Mouse (Mus musculus) adrenal gland, adult 2 months (tissue): ENCODE results near the gene Pim1. TPM values are rescaled to one million over a fixed set of nuclear protein-coding genes. Genes with fewer than 3 reads are reported as not detected.
A peak's percentile ranks its signal among the peaks of the same experiment; 100 is the strongest.
"Not testable (repeated sequence)": the region's sequence is repeated elsewhere in the genome, so short reads cannot be mapped to it uniquely, and the experiment has no call there.

Experiments used
- DNase-seq: peaks from one replicate; pipeline ENCODE4 v3.0.0; 2021
- polyA plus RNA-seq: library from polyadenylated mRNA; depleted of rRNA; stranded (reverse); fragments of >200 nt; gene quantifications from 2 replicates; pipeline ENCODE4 v1.2.3, GENCODE M21; 2012
- total RNA-seq, 2 experiments: library from RNA; stranded (reverse); gene quantifications; 2 replicates each; pipeline ENCODE4 v1.2.3; 2021

Gene Pim1
- total and polyA plus RNA-seq, 3 experiments, result 120 to 150 (median 124) TPM

DNA sequence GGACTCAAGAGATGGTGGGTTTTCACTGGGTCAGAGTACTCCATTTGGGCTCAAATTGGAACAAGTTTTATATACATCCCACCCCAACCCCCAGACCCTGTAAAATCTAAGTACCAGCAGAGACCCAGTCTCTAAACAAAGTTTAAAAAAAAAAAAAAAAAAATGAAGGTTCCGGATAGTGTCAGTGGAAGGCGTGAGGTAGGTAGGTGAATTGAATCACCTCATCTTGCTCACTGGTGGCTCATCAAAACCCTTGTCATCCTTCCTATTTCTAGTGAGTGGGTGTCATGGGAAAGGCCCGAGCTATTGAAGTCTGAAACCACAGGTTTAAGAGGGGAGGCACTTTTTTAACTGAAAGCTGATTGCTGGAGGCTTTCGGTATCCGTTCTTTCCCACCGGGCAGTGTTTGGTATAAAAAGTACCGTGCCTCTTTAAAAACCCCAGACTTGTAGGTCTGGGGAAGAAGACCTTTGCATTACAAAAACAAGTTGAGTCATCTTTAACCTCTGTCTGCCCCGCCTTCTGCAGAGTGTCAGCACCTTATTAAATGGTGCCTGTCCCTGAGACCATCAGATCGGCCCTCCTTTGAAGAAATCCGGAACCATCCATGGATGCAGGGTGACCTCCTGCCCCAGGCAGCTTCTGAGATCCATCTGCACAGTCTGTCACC is 3.6 kb downstream of the Pim1 start:
- no peak for DNase-seq

DNA sequence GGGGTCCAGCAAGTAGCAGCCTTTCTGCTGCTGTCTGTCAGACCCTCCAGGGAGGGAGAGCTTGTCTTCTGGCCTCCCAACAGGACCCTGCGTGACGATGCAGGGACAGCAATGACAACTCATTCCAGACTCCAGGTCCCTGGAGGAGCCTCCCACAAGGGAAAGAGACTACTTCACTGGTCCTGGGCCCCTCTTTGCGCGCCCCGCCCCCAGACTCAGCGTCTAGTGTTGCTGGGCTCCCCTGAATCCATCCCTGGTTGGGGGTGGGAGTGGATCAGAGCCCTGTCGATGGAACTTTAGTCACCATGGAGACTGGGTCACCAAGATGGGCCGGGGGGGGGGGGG is 4.2 kb downstream of the Pim1 start:
- DNase-seq, result peak; percentile 58

GRCm38 (mm10) chr17:29496211-29497070 is 5.9 kb downstream of the Pim1 start:
- DNase-seq, result no peak

DNA sequence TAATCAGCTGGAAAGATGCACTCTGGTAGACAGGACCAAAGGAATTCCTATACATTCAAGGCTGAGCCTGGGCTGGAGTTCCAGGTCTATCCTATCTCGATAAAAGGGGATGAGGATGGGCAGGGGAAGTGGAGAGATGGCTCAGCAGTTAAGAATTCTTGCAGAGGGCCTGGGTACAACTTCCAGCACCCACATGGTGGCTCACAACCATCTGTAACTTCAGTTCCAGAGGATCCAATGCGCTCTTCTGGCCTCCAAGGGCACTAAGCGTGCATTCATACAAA is 6.5 kb downstream of the Pim1 start:
- DNase-seq, result no peak

DNA sequence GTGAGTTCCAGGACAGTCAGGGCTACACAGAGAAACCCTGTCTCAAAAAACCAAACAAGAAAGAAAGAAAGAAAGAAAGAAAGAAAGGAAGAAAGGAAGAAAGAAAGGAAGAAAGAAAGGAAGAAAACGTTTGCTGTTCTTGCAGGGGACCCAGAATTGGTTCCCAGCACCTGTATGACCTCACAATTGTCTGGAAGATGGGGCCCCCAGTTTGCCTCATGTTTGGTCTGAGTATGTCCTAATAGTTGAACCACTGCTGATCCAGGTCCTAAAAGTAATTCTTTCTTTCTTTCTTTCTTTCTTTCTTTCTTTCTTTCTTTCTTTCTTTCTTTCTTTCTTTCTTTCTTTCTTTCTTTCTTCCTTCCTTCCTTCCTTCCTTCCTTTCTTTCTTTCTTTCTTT is 6.9 kb downstream of the Pim1 start:
- DNase-seq, result not testable (repeated sequence)

DNA sequence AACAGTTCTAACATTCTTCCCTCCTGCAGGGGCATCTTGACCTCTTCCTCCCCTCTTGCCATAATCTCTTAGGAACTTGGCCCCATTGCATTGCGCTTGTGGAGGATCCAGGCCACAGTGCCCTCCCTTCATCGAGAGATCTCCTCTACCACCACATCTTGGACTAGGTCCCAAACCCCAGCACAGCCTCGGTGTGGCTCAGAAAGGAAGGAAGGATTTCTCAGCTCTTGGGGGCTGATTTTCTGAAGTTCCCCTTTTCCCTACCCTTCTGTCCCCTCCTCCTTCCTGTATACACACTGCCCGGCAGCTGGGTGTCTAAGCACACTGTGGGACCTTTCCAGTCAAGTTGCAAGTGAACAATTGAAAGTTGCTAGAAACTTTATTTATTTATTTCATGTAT is 7.5 kb downstream of the Pim1 start:
- no peak for DNase-seq

- not testable (repeated sequence) for DNase-seq
These were observed 8.4 kb downstream of the Pim1 start for GRCm38 (mm10) chr17:29498952-29499351.

GRCm38 (mm10) chr17:29499511-29499910 is 9.0 kb downstream of the Pim1 start:
- DNase-seq, result no peak

- no peak for DNase-seq
These were observed 9.7 kb downstream of the Pim1 start for GRCm38 (mm10) chr17:29500243-29500740.

DNA sequence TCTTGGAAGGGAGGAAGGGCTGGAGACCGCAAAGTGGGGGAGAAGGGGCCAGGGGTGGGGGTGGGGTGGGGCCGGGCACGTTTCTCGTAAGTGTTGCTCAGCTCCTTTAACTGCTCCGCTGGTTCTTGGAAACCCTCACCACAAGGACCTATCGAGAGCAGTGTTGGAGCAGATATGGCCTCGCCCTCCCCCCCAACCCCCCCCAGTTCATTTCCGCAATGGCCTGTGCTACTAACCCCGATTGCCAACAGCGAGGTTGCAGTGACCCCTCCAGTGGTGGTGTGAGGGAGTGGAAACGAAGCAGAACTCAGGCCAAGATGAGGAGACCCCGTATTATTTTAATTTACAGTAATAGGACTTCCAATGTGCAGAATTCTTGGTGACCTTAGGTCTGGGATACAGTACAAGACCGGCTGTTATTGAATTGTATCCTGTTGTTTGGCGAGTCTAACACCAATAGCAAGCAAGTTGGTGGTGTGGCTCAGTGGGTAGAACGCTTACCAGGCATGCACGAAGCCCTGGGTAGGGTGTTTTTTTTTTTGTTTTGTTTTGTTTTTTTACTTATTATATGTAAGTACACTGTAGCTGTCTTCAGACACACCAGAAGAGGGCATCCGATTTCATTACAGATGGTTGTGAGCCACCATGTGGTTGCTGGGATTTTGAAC is 10.4 kb downstream of the Pim1 start:
- DNase-seq, result no peak

DNA sequence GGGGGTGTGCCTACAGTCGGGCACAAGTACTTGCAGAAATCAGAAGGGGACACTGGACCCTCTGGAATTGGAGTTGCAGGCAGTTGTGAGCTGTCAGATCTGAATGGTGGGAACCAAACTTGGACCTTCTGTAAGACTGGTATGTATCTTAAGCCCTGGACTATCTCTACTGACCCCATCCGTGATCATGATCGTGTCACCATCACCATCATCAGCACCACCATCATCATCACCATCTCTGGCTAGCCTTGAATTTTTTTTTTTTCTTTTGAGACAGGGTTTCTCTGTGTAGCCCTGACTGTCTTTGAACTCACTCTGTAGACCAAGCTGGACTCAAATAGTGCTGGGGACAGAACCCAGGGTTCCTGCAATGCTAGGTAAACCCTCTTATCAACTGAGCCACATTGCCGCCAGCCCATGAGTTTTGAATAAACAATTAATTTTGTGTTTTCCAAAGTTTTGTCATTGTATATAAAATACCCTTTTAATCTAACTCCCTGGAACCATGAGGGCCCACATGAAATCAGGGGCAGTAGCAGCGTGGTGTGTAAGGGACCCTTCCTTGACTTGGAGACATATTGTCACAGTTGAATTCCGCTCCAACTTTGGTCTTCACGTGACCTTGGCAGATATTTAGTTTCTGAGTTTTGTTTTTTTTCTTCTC is 11.6 kb downstream of the Pim1 start:
- no peak for DNase-seq

DNA sequence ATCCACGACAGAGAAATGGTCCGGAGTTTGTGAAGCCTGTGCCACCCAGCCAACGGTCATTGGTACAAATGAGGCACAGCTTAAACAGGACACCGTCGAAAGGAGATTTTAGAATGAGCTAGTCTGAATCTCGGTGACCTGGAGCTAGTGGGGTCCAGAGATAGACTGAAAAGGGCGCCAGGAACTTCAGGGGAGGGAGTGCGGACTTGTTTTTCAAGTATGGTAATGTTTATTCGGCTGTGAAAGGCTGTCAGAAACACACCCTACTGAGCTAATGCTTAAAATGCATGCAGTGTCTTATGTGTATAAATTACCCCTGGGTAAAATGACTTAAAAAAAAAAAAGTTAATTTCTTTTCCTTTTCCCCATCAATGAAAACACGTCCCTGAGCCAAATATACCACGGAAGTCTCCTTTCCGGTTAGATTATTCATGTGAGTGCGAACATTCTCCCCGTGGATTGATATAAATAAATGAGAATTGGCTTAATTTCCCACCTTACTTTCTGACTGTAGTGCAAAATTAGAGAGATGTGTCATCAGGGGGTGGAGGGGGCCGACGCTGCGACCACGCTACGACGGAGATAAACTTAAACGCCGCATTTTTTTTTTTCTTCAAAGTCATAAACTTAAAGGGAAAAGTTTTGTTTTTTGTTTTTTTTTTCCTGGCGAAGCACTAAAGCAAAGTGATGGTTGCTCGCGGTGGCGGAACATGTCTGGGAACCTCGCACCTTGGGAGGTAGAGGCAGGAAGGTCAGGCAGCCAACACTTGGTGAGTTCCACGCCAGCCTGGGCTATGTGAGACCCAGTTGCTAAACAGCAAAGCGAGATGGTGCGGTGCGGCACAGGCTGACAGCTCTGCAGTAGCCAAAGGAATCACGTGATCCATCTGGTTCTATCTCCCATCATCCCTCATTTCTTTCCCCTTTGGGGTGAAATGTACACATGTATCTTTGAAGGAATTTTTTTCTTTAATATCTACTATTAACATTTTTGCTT is 12.4 kb downstream of the Pim1 start:
- DNase-seq, result no peak

DNA sequence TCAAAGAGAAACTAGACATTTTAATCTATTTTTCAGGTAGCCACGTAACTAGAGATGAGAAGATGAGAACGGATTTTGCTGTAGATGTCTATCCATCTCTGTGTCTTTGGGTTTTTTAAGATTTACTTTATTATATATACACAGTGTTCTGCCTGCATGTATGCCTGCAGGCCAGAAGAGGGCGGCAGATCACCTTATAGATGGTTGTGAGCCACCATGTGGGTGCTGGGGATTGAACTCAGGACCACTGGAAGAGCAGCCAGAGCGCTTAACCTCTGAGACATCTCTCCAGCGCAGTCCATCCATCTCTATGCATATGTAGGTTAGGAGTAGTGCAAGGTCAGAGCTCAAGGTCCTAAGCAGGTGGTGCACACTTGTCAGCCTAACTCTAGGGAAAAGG is 13.1 kb downstream of the Pim1 start:
- no peak for DNase-seq

DNA sequence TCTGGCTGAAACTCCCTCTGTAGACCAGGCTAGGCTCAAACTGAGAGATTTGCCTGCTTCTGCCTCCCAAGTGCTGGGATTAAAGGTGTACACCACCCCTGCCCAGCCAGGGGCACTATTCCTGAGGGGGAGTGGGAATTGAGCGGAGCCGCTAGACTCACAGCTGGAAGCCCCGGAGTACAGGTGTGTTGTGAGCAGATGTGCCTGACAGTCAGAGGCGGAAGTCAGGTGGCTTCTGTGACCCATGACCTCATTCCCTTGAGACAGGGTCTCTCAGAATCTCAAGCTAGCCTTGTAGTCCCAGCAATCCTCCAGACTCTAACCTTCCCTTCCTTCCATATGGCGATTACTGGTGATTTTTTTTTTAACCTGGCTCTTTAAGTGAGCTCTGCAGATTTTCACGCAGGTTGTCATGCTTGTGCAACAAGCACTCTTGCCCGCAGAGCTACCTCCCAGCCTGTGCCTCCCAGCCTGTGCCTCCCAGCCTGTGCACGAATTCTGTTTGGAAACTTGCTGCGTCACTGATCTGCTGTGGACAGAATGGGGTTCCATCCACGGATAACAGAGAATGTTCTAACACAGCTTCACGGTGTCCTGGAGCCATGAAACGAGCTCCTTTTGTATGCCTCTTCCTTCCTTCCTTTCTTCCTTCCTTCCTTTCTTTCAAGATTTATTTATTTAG is 18.5 kb downstream of the Pim1 start:
- no peak for DNase-seq

GRCm38 (mm10) chr17:29510691-29511090 is 20.1 kb downstream of the Pim1 start:
- DNase-seq, result no peak

- peak; percentile 80 for DNase-seq
These were observed 22.6 kb downstream of the Pim1 start for GRCm38 (mm10) chr17:29513044-29513730.

- peak; percentile 82 for DNase-seq
These were observed 23.9 kb downstream of the Pim1 start for GRCm38 (mm10) chr17:29514435-29514834.

GRCm38 (mm10) chr17:29518665-29519064 is 28.1 kb downstream of the Pim1 start:
- DNase-seq, result not testable (repeated sequence)

DNA sequence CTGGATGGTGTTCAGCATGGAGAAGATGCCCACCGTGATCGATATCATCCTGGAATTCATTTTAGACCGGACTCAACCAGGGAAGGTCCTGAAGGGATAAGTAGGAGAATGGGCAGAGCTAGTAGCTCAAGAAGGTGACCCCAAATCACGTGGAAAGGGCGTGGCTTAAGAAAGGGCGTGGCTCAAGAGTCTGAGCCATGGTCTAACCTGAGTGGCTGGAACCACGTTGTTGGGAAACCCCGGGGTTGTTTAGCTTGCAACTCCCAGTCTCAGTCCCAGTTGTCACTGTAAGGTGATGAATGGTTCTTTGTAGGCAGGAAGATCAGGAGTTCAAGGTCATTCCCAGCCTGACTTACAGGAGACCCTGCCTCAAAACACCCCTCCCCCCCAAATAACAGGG is 29.2 kb downstream of the Pim1 start:
- no peak for DNase-seq

GRCm38 (mm10) chr17:29525613-29526012 is 35.1 kb downstream of the Pim1 start:
- no peak for DNase-seq
